7 mouse cellular contexts compared by ENCODE assay signal in genomic region chr10:115312732-115313131, GRCm38 (mm10). TPM values are rescaled to one million over a fixed set of nuclear protein-coding genes. Genes with fewer than 3 reads are reported as not detected.
DNase-seq lines count a peak whose midpoint lies in the region; ATAC-seq and TF ChIP-seq lines count a peak whose summit lies in the region.

No protein-coding gene starts in this region.

- TF ChIP-seq POLR2A in kidney, adult 2 months (IDR thresholded peaks at IDR 0.05; ENCODE audit: low read depth, low read length), result no peak

- ATAC-seq in midbrain, embryonic 12.5 days (ENCODE audit: low FRiP score, low read depth), result no peak
- no peak for ATAC-seq in midbrain, embryonic 11.5 days (ENCODE audit: low FRiP score)
- ATAC-seq in embryonic facial prominence, embryonic 13.5 days (ENCODE audit: insufficient number of reproducible peaks, insufficient read depth, low FRiP score, low TSS enrichment, low read depth), result no peak

- no peak for TF ChIP-seq CTCF in kidney, adult 2 months (conservative IDR thresholded peaks at IDR 0.05; ENCODE audit: insufficient read depth, insufficient read length, low read depth, low read length)

- H3K27ac ChIP-seq in midbrain, embryonic 12.5 days (replicated peaks), result no peak overlapping the region
- no peak overlapping the region for H3K27ac ChIP-seq in midbrain, embryonic 11.5 days (ENCODE audit: low read depth, low read length)
- no peak overlapping the region for H3K27ac ChIP-seq in embryonic facial prominence, embryonic 13.5 days
- peak overlapping the region; percentile 97 for H3K27ac ChIP-seq in kidney, adult 2 months (ENCODE audit: insufficient read depth, low read depth, low read length)

- no peaks in the 10 kb centered on the region for H3K9me3 ChIP-seq in midbrain, embryonic 12.5 days
- H3K9me3 ChIP-seq in midbrain, embryonic 11.5 days (ENCODE audit: control insufficient read depth, low read length), result no peaks in the 10 kb centered on the region
- no peaks in the 10 kb centered on the region for H3K9me3 ChIP-seq in embryonic facial prominence, embryonic 13.5 days

- H3K36me3 ChIP-seq in midbrain, embryonic 12.5 days, result no peaks in the 10 kb centered on the region
- H3K36me3 ChIP-seq in midbrain, embryonic 11.5 days (ENCODE audit: control insufficient read depth, insufficient read depth, low read length), result no peaks in the 10 kb centered on the region
- H3K36me3 ChIP-seq in embryonic facial prominence, embryonic 13.5 days, result no peaks in the 10 kb centered on the region
- no peaks in the 10 kb centered on the region for H3K36me3 ChIP-seq in kidney, adult 2 months (ENCODE audit: control insufficient read depth, insufficient read depth, low read length)

- DNase-seq in midbrain, embryonic 11.5 days (ENCODE audit: low spot score, missing footprints), result no peak
- peak; percentile 82 for DNase-seq in kidney, adult 2 months
- DNase-seq in retina, postnatal 1 day, result peak; percentile 38
- no peak for DNase-seq in layer of hippocampus, postnatal 10 days (ENCODE audit: low spot score in 2 of 2)
- DNase-seq in cerebellum, adult 11-12 months, result no peak

- 74% methylated on average over 3 of the region's 3 CpGs for WGBS in midbrain, embryonic 12.5 days
- 72% methylated on average over 3 of the region's 3 CpGs for WGBS in midbrain, embryonic 11.5 days
- 60% methylated on average over 3 of the region's 3 CpGs for WGBS in embryonic facial prominence, embryonic 13.5 days
- WGBS in kidney, adult 2 months, result 10% methylated on average over 3 of the region's 3 CpGs

- no peaks in the 10 kb centered on the region for H3K27me3 ChIP-seq in midbrain, embryonic 12.5 days
- H3K27me3 ChIP-seq in midbrain, embryonic 11.5 days (ENCODE audit: control insufficient read depth, insufficient read depth, low read length), result no peaks in the 10 kb centered on the region
- no peaks in the 10 kb centered on the region for H3K27me3 ChIP-seq in embryonic facial prominence, embryonic 13.5 days
- H3K27me3 ChIP-seq in kidney, adult 2 months (replicated peaks; ENCODE audit: control insufficient read depth, insufficient read depth, low read length), result no peaks in the 10 kb centered on the region

- H3K9ac ChIP-seq in midbrain, embryonic 12.5 days (replicated peaks), result no peak overlapping the region
- no peak overlapping the region for H3K9ac ChIP-seq in midbrain, embryonic 11.5 days (ENCODE audit: low read length)
- no peak overlapping the region for H3K9ac ChIP-seq in embryonic facial prominence, embryonic 13.5 days

- peaks cover 22% of the 10 kb centered on the region for H3K4me1 ChIP-seq in midbrain, embryonic 12.5 days
- peaks cover 11% of the 10 kb centered on the region for H3K4me1 ChIP-seq in midbrain, embryonic 11.5 days (ENCODE audit: control insufficient read depth, insufficient read depth, low read length)
- H3K4me1 ChIP-seq in embryonic facial prominence, embryonic 13.5 days, result peaks cover 25% of the 10 kb centered on the region
- H3K4me1 ChIP-seq in kidney, adult 2 months (ENCODE audit: control insufficient read depth, insufficient read depth, low read length), result peaks cover 32% of the 10 kb centered on the region

- H3K4me2 ChIP-seq in midbrain, embryonic 12.5 days (replicated peaks), result peak overlapping the region; percentile 83; the same call in 1 of the 2 replicates
- H3K4me2 ChIP-seq in midbrain, embryonic 11.5 days, result no peak overlapping the region
- H3K4me2 ChIP-seq in embryonic facial prominence, embryonic 13.5 days, result peak overlapping the region; percentile 83; the same call in 1 of the 2 replicates

- no peak overlapping the region for H3K4me3 ChIP-seq in midbrain, embryonic 12.5 days
- H3K4me3 ChIP-seq in midbrain, embryonic 11.5 days (ENCODE audit: low read depth, low read length), result no peak overlapping the region
- H3K4me3 ChIP-seq in embryonic facial prominence, embryonic 13.5 days, result no peak overlapping the region
- no peak overlapping the region for H3K4me3 ChIP-seq in kidney, adult 2 months (ENCODE audit: insufficient read depth, low read depth, low read length)

RNA-seq across cellular contexts. Expression of gene Rab21, which starts 2.7 kb away (rescaled TPM):
- 5.2 and 5.4 TPM in 2 replicates for polyA plus RNA-seq in midbrain, embryonic 12.5 days (2016; fragmentation: Nextera tagmentation; extraction: Ambion mirVana)
- polyA plus RNA-seq in midbrain, embryonic 11.5 days (2014; fragmentation: Nextera tagmentation; extraction: Ambion mirVana), result 9.7 and 9.8 TPM in 2 replicates
- polyA plus RNA-seq in embryonic facial prominence, embryonic 13.5 days (2015; fragmentation: Nextera tagmentation; extraction: Ambion mirVana), result 4.3 and 6.0 TPM in 2 replicates
- 28.0 and 29.2 TPM in 2 replicates for polyA plus RNA-seq in kidney, adult 2 months (2012; rRNA removed)
- total RNA-seq in layer of hippocampus, postnatal 10 days (2021), result 10 to 100 TPM; 49.2 to 51.0 TPM

RNA-seq across cellular contexts. Expression of gene Tmem19, which starts 49.6 kb away (rescaled TPM):
- polyA plus RNA-seq in midbrain, embryonic 12.5 days (2016; fragmentation: Nextera tagmentation; extraction: Ambion mirVana), result 40.5 and 43.0 TPM in 2 replicates
- polyA plus RNA-seq in midbrain, embryonic 11.5 days (2014; fragmentation: Nextera tagmentation; extraction: Ambion mirVana), result 39.7 and 42.2 TPM in 2 replicates
- polyA plus RNA-seq in embryonic facial prominence, embryonic 13.5 days (2015; fragmentation: Nextera tagmentation; extraction: Ambion mirVana), result 25.6 and 27.3 TPM in 2 replicates
- 68.5 and 84.0 TPM in 2 replicates for polyA plus RNA-seq in kidney, adult 2 months (2012; rRNA removed)
- 10 to 100 TPM; 49.8 to 52.0 TPM for total RNA-seq in layer of hippocampus, postnatal 10 days (2021)

Comparison
In these comparisons a context has a peak if more than half of its experiments do, and no peak if none do; other contexts are left out.
1. DNase-seq: peak in kidney, adult 2 months (single experiment) and retina, postnatal 1 day (single experiment); none in midbrain, embryonic 11.5 days (single experiment), layer of hippocampus, postnatal 10 days (0 of 2) and cerebellum, adult 11-12 months (single experiment).